Mouse (Mus musculus) C2C12 (cell line): Measurements from ENCODE around the gene Rhobtb3. TPM values are rescaled to one million over a fixed set of nuclear protein-coding genes. Genes with fewer than 3 reads are reported as not detected.
"Not testable (repeated sequence)": the region's sequence is repeated elsewhere in the genome, so short reads cannot be mapped to it uniquely, and the experiment has no call there.

Experiments used
- H3K27me3 ChIP-seq: one replicate; pipeline ENCODE4 v1.6.1; 2011; ENCODE audit not compliant: control insufficient read depth, insufficient read depth, insufficient read length
- H3K36me3 ChIP-seq: one replicate; pipeline ENCODE4 v1.6.1; 2011; ENCODE audit not compliant: control insufficient read depth, insufficient read depth
- H3K4me3 ChIP-seq: one replicate; pipeline ENCODE4 v1.5.1; 2011; ENCODE audit warnings: mild to moderate bottlenecking, control low read depth; ENCODE audit not compliant: poor library complexity, insufficient read depth, severe bottlenecking
- H3K79me2 ChIP-seq: one replicate; pipeline ENCODE4 v1.6.1; 2011; ENCODE audit not compliant: control insufficient read depth, insufficient read depth
- H3K79me3 ChIP-seq: one replicate; pipeline ENCODE4 v1.6.1; 2011; ENCODE audit warnings: low read depth, control low read depth
- H3ac ChIP-seq: one replicate; pipeline ENCODE3; 2011; ENCODE audit warnings: low read depth; ENCODE audit not compliant: control insufficient read depth, insufficient read length
- CEBPB ChIP-seq: IDR thresholded peaks from one replicate; pipeline ENCODE4 v1.6.1; 2011; ENCODE audit warnings: low read depth, mild to moderate bottlenecking, control low read depth, moderate library complexity
- CTCF ChIP-seq: IDR thresholded peaks from one replicate; pipeline ENCODE4 v1.5.1; 2011; ENCODE audit not compliant: control insufficient read depth, insufficient read depth, insufficient read length
- FOSL1 ChIP-seq: IDR thresholded peaks from one replicate; pipeline ENCODE4 v1.8.0; 2011; ENCODE audit warnings: mild to moderate bottlenecking, low read length; ENCODE audit not compliant: poor library complexity, insufficient read depth, severe bottlenecking
- MAX ChIP-seq: IDR thresholded peaks from one replicate; pipeline ENCODE4 v1.6.1; 2011; ENCODE audit warnings: mild to moderate bottlenecking, control low read depth
- MYOD1 ChIP-seq: IDR thresholded peaks from one replicate; pipeline ENCODE4 v1.6.1; 2011; ENCODE audit warnings: low read depth; ENCODE audit not compliant: control insufficient read depth, insufficient read length
- MYOG ChIP-seq: IDR thresholded peaks from one replicate; pipeline ENCODE4 v1.6.1; 2011; ENCODE audit not compliant: control insufficient read depth, insufficient read length; ENCODE audit errors: extremely low read depth
- USF1 ChIP-seq: IDR thresholded peaks from one replicate; pipeline ENCODE4 v1.6.1; 2011; ENCODE audit warnings: low read depth, mild to moderate bottlenecking, control low read depth, moderate library complexity
- polyA plus RNA-seq: library from polyadenylated mRNA; unstranded; fragments of >200 nt; fragmentation: generic; extraction: Trizol; gene quantifications from one replicate; pipeline ENCODE4 v1.2.1, GENCODE M21; 2012; ENCODE audit warnings: missing spikeins

The Rhobtb3 gene
- polyA plus RNA-seq, 1 experiment: 10.1 TPM

- no peak overlapping the region for H3ac ChIP-seq
- TF ChIP-seq USF1 (no peak), CTCF (no peak), MYOG (no peak), MAX (no peak), FOSL1 (no peak), MYOD1 (no peak), CEBPB (no peak)
- H3K27me3 ChIP-seq: no peaks in the 10 kb centered on the region
- H3K79me2 ChIP-seq: no peaks in the 10 kb centered on the region
- peaks cover 32% of the 10 kb centered on the region for H3K36me3 ChIP-seq
- no peak overlapping the region for H3K4me3 ChIP-seq
- no peaks in the 10 kb centered on the region for H3K79me3 ChIP-seq
Observed at GRCm38 (mm10) chr13:75914151-75914550, 29.6 kb downstream of the Rhobtb3 start.

- Histone ChIP-seq H3K36me3 (peaks cover 15% of the 10 kb centered on the region), H3K79me3 (no peaks in the 10 kb centered on the region), H3K4me3 (no peak overlapping the region), H3K79me2 (no peaks in the 10 kb centered on the region), H3ac (no peak overlapping the region), H3K27me3 (no peaks in the 10 kb centered on the region)
- no peak for TF ChIP-seq CEBPB
- no peak for TF ChIP-seq MYOG
- TF ChIP-seq USF1: no peak
- TF ChIP-seq CTCF: no peak
- no peak for TF ChIP-seq FOSL1
- TF ChIP-seq MYOD1: no peak
- no peak for TF ChIP-seq MAX
Observed at GRCm38 (mm10) chr13:75908187-75908586, 35.5 kb downstream of the Rhobtb3 start.

GRCm38 (mm10) chr13:75907133-75907532, 36.6 kb downstream of the Rhobtb3 start:
- H3K79me3 ChIP-seq: no peaks in the 10 kb centered on the region
- H3K36me3 ChIP-seq: peaks cover 19% of the 10 kb centered on the region
- TF ChIP-seq USF1 (no peak), FOSL1 (no peak), MAX (no peak), CTCF (no peak), MYOG (no peak), CEBPB (no peak), MYOD1 (no peak)
- H3K27me3 ChIP-seq: no peaks in the 10 kb centered on the region
- H3ac ChIP-seq: no peak overlapping the region
- no peaks in the 10 kb centered on the region for H3K79me2 ChIP-seq
- no peak overlapping the region for H3K4me3 ChIP-seq

GRCm38 (mm10) chr13:75904660-75905059, 39.1 kb downstream of the Rhobtb3 start:
- Histone ChIP-seq H3K79me2 (no peaks in the 10 kb centered on the region), H3K4me3 (no peak overlapping the region), H3K36me3 (peaks cover 8% of the 10 kb centered on the region), H3ac (no peak overlapping the region), H3K27me3 (no peaks in the 10 kb centered on the region), H3K79me3 (no peaks in the 10 kb centered on the region)
- TF ChIP-seq USF1 (no peak), CTCF (no peak), FOSL1 (no peak), CEBPB (no peak), MYOG (no peak), MAX (no peak), MYOD1 (no peak)

GRCm38 (mm10) chr13:75900928-75901327, 42.8 kb downstream of the Rhobtb3 start:
- H3ac ChIP-seq, H3K4me3 ChIP-seq, H3K79me3 ChIP-seq, H3K36me3 ChIP-seq, H3K27me3 ChIP-seq, H3K79me2 ChIP-seq: not testable (repeated sequence)

- Histone ChIP-seq H3K27me3 (no peaks in the 10 kb centered on the region), H3ac (no peak overlapping the region), H3K79me2 (no peaks in the 10 kb centered on the region), H3K36me3 (peaks cover 3% of the 10 kb centered on the region), H3K79me3 (no peaks in the 10 kb centered on the region), H3K4me3 (no peak overlapping the region)
- TF ChIP-seq MYOD1: no peak
- TF ChIP-seq CEBPB: no peak
- no peak for TF ChIP-seq FOSL1
- TF ChIP-seq USF1: no peak
- TF ChIP-seq MAX: no peak
- no peak for TF ChIP-seq CTCF
- no peak for TF ChIP-seq MYOG
Observed at GRCm38 (mm10) chr13:75892876-75893275, 50.8 kb downstream of the Rhobtb3 start.
